Mouse (Mus musculus) ovary, adult 18-20 months (tissue): ENCODE data around the gene Gstp2.
A peak's percentile ranks its signal among the peaks of the same experiment; 100 is the strongest.
"Not testable (repeated sequence)": the region's sequence is repeated elsewhere in the genome, so short reads cannot be mapped to it uniquely, and the experiment has no call there.

Experiments
- DNase-seq: peaks from one replicate; pipeline ENCODE4 v3.0.0; 2022; ENCODE audit warnings: low spot score, mixed read lengths

The Gstp2 gene

GRCm38 (mm10) chr19:4070311-4070710 lies 24.5 kb upstream of the Gstp2 start:
- DNase-seq, result no peak

- DNase-seq, result no peak
These were observed 23.0 kb upstream of the Gstp2 start for GRCm38 (mm10) chr19:4068717-4069410.

- DNase-seq, result not testable (repeated sequence)
These were observed 22.4 kb upstream of the Gstp2 start for GRCm38 (mm10) chr19:4068242-4068641.

- DNase-seq, result no peak
These were observed 21.1 kb upstream of the Gstp2 start for GRCm38 (mm10) chr19:4066877-4067276.

- DNase-seq, result no peak
These were observed 20.5 kb upstream of the Gstp2 start for GRCm38 (mm10) chr19:4066280-4066679.

- not testable (repeated sequence) for DNase-seq
These were observed 18.7 kb upstream of the Gstp2 start for GRCm38 (mm10) chr19:4064501-4064900.

GRCm38 (mm10) chr19:4063357-4063756 lies 17.5 kb upstream of the Gstp2 start:
- DNase-seq, result not testable (repeated sequence)

GRCm38 (mm10) chr19:4060899-4061465 lies 15.2 kb upstream of the Gstp2 start:
- no peak for DNase-seq

GRCm38 (mm10) chr19:4060044-4060898 lies 14.4 kb upstream of the Gstp2 start:
- not testable (repeated sequence) for DNase-seq

GRCm38 (mm10) chr19:4059069-4059740 lies 13.4 kb upstream of the Gstp2 start, which contains the start of gene Gstp3:
Gstp3 (minus strand) TSS chr19:4059569.
- DNase-seq, result no peak

- peak; percentile 60 for DNase-seq
These were observed 12.8 kb upstream of the Gstp2 start for GRCm38 (mm10) chr19:4058581-4058980.

GRCm38 (mm10) chr19:4057962-4058361 lies 12.1 kb upstream of the Gstp2 start:
- DNase-seq, result no peak

GRCm38 (mm10) chr19:4057389-4057788 lies 11.6 kb upstream of the Gstp2 start:
- no peak for DNase-seq

GRCm38 (mm10) chr19:4056727-4057126 lies 10.9 kb upstream of the Gstp2 start:
- no peak for DNase-seq

GRCm38 (mm10) chr19:4055947-4056693 lies 10.3 kb upstream of the Gstp2 start:
- no peak for DNase-seq

GRCm38 (mm10) chr19:4055216-4055946 lies 9.6 kb upstream of the Gstp2 start:
- DNase-seq, result no peak

- no peak for DNase-seq
These were observed 8.8 kb upstream of the Gstp2 start for GRCm38 (mm10) chr19:4054613-4055012.

GRCm38 (mm10) chr19:4052516-4053030 lies 6.8 kb upstream of the Gstp2 start:
- DNase-seq, result no peak

GRCm38 (mm10) chr19:4051741-4052515 lies 6.1 kb upstream of the Gstp2 start:
- DNase-seq, result no peak

- DNase-seq, result no peak
These were observed 5.2 kb upstream of the Gstp2 start for GRCm38 (mm10) chr19:4051016-4051415.
